Mouse (Mus musculus) gastrocnemius, postnatal 25 days (tissue): ENCODE measurements around the gene Megf11. TPM values are rescaled to one million over a fixed set of nuclear protein-coding genes. Genes with fewer than 3 reads are reported as not detected.
"Not testable (repeated sequence)": the region's sequence is repeated elsewhere in the genome, so short reads cannot be mapped to it uniquely, and the experiment has no call there.

Experiments
- DNase-seq: peaks from one replicate; pipeline ENCODE4 v3.0.0; 2022
- total RNA-seq, 2 experiments: library from RNA; stranded (reverse); gene quantifications; 1 replicate in 1 of 2; 2 replicates in 1 of 2; pipeline ENCODE4 v1.2.3; 2021

Megf11 gene
- total RNA-seq, 2 experiments from 2014 or later = 0.54 to 0.67 TPM

DNA sequence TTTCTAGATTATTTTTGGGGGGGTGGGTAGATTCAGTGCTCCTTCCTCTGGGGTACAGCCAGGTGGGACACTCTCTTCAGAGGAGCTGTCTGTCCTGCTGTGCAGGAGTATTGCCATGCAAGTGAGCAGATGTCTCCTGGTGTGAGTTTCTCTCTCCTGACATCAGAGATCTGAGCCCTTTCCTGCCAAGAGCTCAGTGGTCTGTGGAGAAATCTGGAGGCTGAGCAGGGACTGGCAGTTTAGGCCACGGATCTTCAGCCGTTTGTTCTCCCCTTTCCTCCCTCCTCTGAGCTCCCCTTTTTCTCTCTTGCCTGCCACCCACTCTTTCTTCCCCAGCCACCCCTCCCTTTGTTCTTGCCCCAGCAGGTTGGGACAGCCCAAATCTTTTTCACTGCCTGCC is 264.5 kb downstream of the Megf11 start:
- DNase-seq = no peak

GRCm38 (mm10) chr9:64651181-64651580 is 265.8 kb downstream of the Megf11 start:
- no peak for DNase-seq

- DNase-seq = no peak
Observed at GRCm38 (mm10) chr9:64651689-64652088, 266.3 kb downstream of the Megf11 start.

- DNase-seq = no peak
Observed at GRCm38 (mm10) chr9:64652138-64652537, 266.7 kb downstream of the Megf11 start.

DNA sequence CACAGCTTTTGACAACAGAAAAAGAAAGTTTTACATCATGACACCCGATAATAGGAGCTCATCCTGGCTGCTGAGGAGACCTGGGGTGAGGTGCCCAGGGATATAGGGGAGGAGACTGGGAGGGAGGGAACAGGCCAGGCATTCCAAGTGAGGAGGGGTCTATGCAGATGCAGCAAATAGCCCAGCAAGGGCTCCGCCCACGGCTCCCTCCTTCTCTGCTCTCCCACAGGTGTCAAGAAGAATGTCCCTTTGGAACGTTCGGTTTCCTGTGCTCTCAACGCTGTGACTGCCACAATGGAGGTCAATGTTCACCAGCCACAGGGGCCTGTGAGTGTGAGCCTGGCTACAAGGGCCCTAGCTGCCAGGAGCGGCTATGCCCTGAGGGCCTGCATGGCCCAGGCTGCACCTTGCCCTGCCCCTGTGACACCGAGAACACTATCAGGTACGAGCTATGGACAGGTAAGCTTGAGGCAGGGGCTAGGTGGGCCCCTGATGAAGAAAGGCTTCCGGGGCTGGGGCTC is 267.5 kb downstream of the Megf11 start:
- no peak for DNase-seq

DNA sequence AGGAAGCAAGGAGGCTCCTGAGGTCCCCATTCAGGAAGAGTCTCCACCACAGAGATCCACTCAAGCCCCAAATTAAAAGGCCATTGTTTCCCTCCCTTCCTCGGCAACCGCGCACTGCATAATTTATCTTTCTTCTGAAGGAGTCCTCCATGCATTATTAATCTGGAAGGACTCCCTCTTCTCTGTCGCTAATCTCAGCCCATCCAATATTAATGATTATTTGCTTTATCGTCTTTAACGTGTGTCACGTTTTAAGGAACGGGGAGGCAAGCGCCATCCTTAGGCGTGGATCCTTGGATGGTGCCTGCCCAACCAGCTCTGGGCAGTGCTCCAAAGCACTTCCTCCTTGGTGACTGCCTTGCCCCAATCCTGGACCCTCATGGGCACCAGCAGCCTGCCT is 269.3 kb downstream of the Megf11 start:
- no peak for DNase-seq

GRCm38 (mm10) chr9:64656613-64657012 is 271.2 kb downstream of the Megf11 start:
- DNase-seq = no peak

- DNase-seq = no peak
Observed at GRCm38 (mm10) chr9:64660222-64660621, 274.8 kb downstream of the Megf11 start.

DNA sequence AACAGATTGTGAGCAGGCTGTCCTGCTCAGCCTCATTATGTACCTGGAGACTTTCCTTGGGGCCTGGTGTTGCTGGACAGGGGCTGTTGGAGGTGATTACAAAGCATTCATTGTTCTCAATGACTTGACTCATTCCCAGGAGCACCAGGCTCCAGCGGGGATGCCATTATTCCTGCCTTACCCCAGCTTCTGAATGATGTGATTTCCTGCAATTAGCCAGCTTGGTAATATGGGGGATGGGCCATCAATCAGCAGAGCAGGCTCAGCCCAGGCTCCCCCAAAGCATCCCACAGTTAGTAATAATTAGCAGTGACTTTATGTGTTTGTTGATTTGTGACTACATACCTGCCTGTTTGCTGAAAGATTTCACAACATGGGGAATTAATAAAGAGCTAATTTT is 279.2 kb downstream of the Megf11 start:
- DNase-seq = no peak

GRCm38 (mm10) chr9:64666549-64666948 is 281.1 kb downstream of the Megf11 start:
- DNase-seq = no peak

GRCm38 (mm10) chr9:64667513-64667912 is 282.1 kb downstream of the Megf11 start:
- no peak for DNase-seq

GRCm38 (mm10) chr9:64668001-64668400 is 282.6 kb downstream of the Megf11 start:
- no peak for DNase-seq

- DNase-seq = not testable (repeated sequence)
Observed at GRCm38 (mm10) chr9:64671341-64672319, 286.2 kb downstream of the Megf11 start.

- no peak for DNase-seq
Observed at GRCm38 (mm10) chr9:64687122-64688014, 301.9 kb downstream of the Megf11 start.

DNA sequence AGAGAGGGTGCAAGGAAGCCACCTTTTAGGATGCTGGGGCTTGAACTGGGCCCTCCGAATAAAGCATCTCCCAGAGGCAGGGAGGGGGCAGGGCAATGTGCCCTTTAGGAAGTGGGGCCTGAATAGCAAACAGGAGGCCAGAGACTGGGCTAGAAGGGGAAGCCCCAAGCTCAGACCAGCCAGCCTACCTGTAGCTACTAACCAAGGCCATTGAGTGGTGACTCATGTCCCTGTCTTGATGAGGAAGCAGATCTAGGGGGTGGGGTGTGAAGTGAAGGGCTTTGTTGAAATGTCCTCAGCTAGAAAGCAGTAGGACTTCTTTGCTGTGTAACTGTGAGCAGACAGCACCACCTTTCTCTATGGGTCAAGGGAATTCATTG is 302.6 kb downstream of the Megf11 start:
- no peak for DNase-seq

- DNase-seq = no peak
Observed at GRCm38 (mm10) chr9:64690771-64691170, 305.3 kb downstream of the Megf11 start.

- no peak for DNase-seq
Observed at GRCm38 (mm10) chr9:64691176-64691575, 305.8 kb downstream of the Megf11 start.

- no peak for DNase-seq
Observed at GRCm38 (mm10) chr9:64693094-64693493, 307.7 kb downstream of the Megf11 start.

DNA sequence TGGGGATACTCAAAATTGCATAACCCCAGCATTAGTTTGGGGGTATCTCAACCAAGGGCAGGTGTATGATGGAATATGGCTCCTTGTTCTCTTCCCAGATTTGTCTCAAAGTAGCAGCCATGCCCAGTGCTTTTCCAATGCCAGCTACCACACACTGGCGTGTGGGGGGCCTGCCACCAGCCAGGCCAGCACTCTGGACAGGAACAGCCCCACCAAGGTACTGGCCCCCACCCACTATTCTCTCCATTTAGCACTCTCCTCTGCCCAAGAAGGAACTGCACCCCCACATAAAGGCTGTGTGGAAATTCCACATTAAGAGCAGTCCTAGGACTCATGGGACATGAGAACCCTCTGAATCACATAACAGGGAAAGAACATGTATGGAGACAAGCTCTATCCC is 309.8 kb downstream of the Megf11 start:
- DNase-seq = no peak

DNA sequence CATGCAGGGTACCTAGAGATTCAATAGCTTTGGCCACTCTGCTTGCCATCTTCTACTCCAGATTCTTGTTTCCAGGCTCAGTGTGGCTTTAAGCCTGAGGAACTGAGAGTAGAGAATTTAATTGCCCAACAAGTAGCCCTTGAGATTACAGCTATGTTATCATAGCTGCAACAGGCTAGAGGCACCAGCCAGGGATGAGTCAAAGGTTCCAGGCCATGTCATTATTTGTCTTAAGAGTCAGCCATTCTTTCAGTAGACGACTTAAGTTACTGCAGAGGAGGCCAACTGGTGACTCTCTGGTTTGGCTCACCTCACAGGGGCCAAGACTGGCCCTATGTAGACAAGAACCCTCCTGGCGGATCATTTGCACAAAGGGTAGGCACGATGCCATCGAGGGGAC is 311.0 kb downstream of the Megf11 start:
- peak; percentile 18 for DNase-seq

DNA sequence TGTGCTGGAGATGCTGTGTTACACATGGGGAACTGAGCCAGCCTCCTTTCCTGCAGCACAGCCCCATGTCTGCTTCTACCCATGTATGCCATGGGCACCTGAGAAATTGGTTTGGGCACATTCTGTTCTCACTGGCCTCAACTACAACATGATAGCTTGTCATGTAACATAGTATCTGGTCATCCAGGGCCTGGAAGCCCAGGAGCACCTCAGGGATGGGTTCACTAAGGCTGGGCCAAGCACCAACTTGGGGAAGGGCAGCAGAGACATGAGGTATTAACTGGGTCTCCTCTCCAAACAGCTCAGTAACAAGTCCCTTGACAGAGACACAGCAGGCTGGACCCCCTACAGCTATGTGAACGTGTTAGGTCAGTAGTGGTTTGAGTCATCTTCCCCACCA is 311.6 kb downstream of the Megf11 start:
- no peak for DNase-seq

DNA sequence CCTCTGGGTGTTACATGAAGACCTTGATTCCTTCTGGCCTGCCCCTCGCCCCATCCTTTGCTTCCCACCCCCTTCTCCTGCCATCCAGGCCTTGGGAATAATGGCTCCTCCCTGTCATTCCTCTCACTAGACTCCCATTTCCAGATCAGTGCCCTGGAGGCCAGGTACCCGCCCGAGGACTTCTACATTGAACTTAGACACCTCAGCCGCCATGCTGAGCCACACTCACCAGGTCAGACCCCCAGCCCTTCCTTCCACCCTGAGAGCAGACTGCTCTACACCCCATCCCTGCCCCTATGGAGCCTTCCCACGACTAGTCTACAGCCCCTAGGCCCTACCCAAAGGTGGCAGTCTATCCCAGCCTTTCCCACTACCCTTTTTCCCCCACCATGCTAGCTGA is 312.3 kb downstream of the Megf11 start:
- no peak for DNase-seq

DNA sequence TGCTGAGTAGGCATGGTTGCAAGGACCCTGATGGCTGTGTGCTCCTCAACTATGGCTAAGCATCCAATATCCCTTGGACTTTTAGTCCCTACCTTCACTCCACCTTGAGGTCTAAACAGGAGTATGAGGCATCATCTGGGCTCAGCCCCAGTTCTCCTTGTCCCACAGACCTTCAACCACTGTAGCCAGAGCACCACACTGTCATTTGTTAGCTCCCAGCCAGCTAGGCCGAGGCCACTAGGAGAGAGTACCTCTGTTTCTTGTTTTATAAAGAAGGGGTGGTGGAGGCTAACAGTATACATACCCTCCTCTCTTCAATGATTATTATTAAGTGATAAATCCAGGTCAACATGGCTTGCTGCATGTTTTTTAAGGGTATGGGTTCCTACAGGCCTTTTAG is 313.2 kb downstream of the Megf11 start:
- no peak for DNase-seq
